Mouse (Mus musculus) heart, adult 2 months (tissue): Measurements from ENCODE around the gene Cmtm3. TPM values are rescaled to one million over a fixed set of nuclear protein-coding genes. Genes with fewer than 3 reads are reported as not detected.
A peak's percentile ranks its signal among the peaks of the same experiment; 100 is the strongest.

Experiments
- DNase-seq, 2 experiments: peaks; one replicate each; pipeline ENCODE4 v3.0.0; 2021
- H3K27ac ChIP-seq: fragments of 200-600 bp; 2 replicates; pipeline ENCODE4 v1.8.1; 2022
- H3K27me3 ChIP-seq: fragments of 200-500 bp; 2 replicates; pipeline ENCODE4 v1.6.1; 2012; ENCODE audit warnings: mild to moderate bottlenecking, low read length, inconsistent platforms, mixed read lengths; ENCODE audit not compliant: control insufficient read depth, insufficient read depth
- H3K36me3 ChIP-seq: fragments of 200-500 bp; 2 replicates; pipeline ENCODE4 v1.6.1; 2012; ENCODE audit warnings: low read length, inconsistent platforms; ENCODE audit not compliant: control insufficient read depth, insufficient read depth
- H3K4me1 ChIP-seq: fragments of 200-500 bp; 2 replicates; pipeline ENCODE4 v1.6.1; 2011; ENCODE audit warnings: low read length; ENCODE audit not compliant: control insufficient read depth, insufficient read depth
- H3K4me3 ChIP-seq: fragments of 200-600 bp; 2 replicates; pipeline ENCODE4 v1.8.1; 2022
- H3K79me2 ChIP-seq: fragments of 200-500 bp; replicated peaks from 2 replicates; pipeline ENCODE4 v1.6.1; 2012; ENCODE audit warnings: mild to moderate bottlenecking, inconsistent platforms, low read length, moderate library complexity, mixed read lengths; ENCODE audit not compliant: control insufficient read depth, insufficient read depth
- H3K9ac ChIP-seq: fragments of 200-500 bp; 2 replicates; pipeline ENCODE4 v1.6.1; 2012; ENCODE audit warnings: low read depth, mild to moderate bottlenecking, control low read depth, inconsistent platforms, low read length, mixed read lengths
- CTCF ChIP-seq: fragments of 200-600 bp; IDR thresholded peaks from 2 replicates; pipeline ENCODE4 v1.8.1; 2022; ENCODE audit warnings: antibody characterized with exemption, mild to moderate bottlenecking, moderate library complexity
- EP300 ChIP-seq: fragments of 200-500 bp; IDR thresholded peaks from 2 replicates; pipeline ENCODE4 v1.6.1; 2011; ENCODE audit warnings: low read depth, low read length, control low read depth; ENCODE audit not compliant: insufficient read depth
- POLR2A ChIP-seq: fragments of 200-500 bp; IDR thresholded peaks from 2 replicates; pipeline ENCODE4 v1.6.1; 2011; ENCODE audit warnings: mild to moderate bottlenecking, low read depth, low read length, control low read depth; ENCODE audit not compliant: insufficient read depth
- WGBS: fragments of 180-500 bp; shearing (Covaris S2); methylation state at CpG from one replicate; pipeline ENCODE4 v1.1.7; 2018; 5-methylcytosine and 5-hydroxymethylcytosine counted together
- intact Hi-C: fragments of 180-260 bp; cut with DNase I; formaldehyde crosslinking; loops from one replicate; pipeline ENCODE4 v1.15.1; 2025
- polyA plus RNA-seq: library from polyadenylated mRNA; depleted of rRNA; stranded (reverse); fragments of >200 nt; gene quantifications from 2 replicates; pipeline ENCODE4 v1.2.3, GENCODE M21; 2012
- total RNA-seq, 2 experiments: library from RNA; stranded (reverse); gene quantifications; 2 replicates each; pipeline ENCODE4 v1.2.3; 2021

The Cmtm3 gene
- total and polyA plus RNA-seq, 3 experiments: 10.5 to 44.1 (median 16.4) TPM

- H3K27me3 ChIP-seq: no peaks in the 10 kb centered on the region
- H3K4me3 ChIP-seq: no peak overlapping the region
- no peak for DNase-seq
- H3K9ac ChIP-seq: no peak overlapping the region
- TF ChIP-seq CTCF (no peak), POLR2A (no peak), EP300 (no peak)
- no peaks in the 10 kb centered on the region for H3K36me3 ChIP-seq
- H3K4me1 ChIP-seq: peaks cover 2% of the 10 kb centered on the region
- no peaks in the 10 kb centered on the region for H3K79me2 ChIP-seq
- H3K27ac ChIP-seq: no peak overlapping the region
- intact Hi-C loops: loop anchor here (10.0 kb wide), 1 partner anchor 232 kb away; the partner anchor contains the start of gene Cdh5
- WGBS: 88% methylated on average over 1 of the region's 1 CpGs
Measured at GRCm38 (mm10) chr8:104336806-104337205, 2.4 kb upstream of the Cmtm3 start.

GRCm38 (mm10) chr8:104337890-104338289 is 1.3 kb upstream of the Cmtm3 start:
- H3K4me3 ChIP-seq: no peak overlapping the region
- H3K27ac ChIP-seq: no peak overlapping the region
- WGBS: 64% methylated on average over 3 of the region's 3 CpGs
- TF ChIP-seq CTCF (peak; percentile 32), EP300 (no peak)
- no peaks in the 10 kb centered on the region for H3K27me3 ChIP-seq
- no peak overlapping the region for H3K9ac ChIP-seq
- no peak for DNase-seq
- H3K79me2 ChIP-seq: no peaks in the 10 kb centered on the region
- H3K36me3 ChIP-seq: no peaks in the 10 kb centered on the region
- peaks cover 2% of the 10 kb centered on the region for H3K4me1 ChIP-seq
- intact Hi-C loops: loop anchor here (10.0 kb wide), 1 partner anchor 233 kb away; the partner anchor contains the start of gene Cdh5

- Histone ChIP-seq H3K79me2 (no peaks in the 10 kb centered on the region), H3K4me1 (peaks cover 2% of the 10 kb centered on the region; the same call in 1 of the 2 replicates), H3K4me3 (peak overlapping the region; percentile 77), H3K9ac (peak overlapping the region; percentile 76), H3K27ac (peak overlapping the region; percentile 97), H3K27me3 (no peaks in the 10 kb centered on the region), H3K36me3 (no peaks in the 10 kb centered on the region)
- WGBS: 5% methylated on average over 6 of the region's 6 CpGs
- DNase-seq: peak in 1 of 2 experiments; percentile 23
- no peak for TF ChIP-seq EP300
- TF ChIP-seq POLR2A: no peak
- TF ChIP-seq CTCF: no peak
- intact Hi-C loops: loop anchor here (1.0 to 10.0 kb wide), 4 partner anchors 27 to 235 kb away; partner anchors contain the start of genes Car7, Cdh5 and Nae1
Measured at GRCm38 (mm10) chr8:104339983-104340232, 698 bp downstream of the Cmtm3 start.

GRCm38 (mm10) chr8:104340233-104341105 is 1.3 kb downstream of the Cmtm3 start:
- DNase-seq: peak; percentile 85 to 87
- H3K4me3 ChIP-seq: peak overlapping the region; percentile 77
- H3K4me1 ChIP-seq: peaks cover 2% of the 10 kb centered on the region; the same call in 1 of the 2 replicates
- WGBS: under 1% methylated on average over 48 of the region's 54 CpGs
- H3K79me2 ChIP-seq: no peaks in the 10 kb centered on the region
- H3K27me3 ChIP-seq: no peaks in the 10 kb centered on the region
- 0 out of 2 replicates have a peak, but pooled peaks have one; percentile 23 for TF ChIP-seq EP300
- peak; percentile 86 for TF ChIP-seq CTCF
- peak; percentile 70 for TF ChIP-seq POLR2A
- peak overlapping the region; percentile 97 for H3K27ac ChIP-seq
- H3K9ac ChIP-seq: peak overlapping the region; percentile 76
- no peaks in the 10 kb centered on the region for H3K36me3 ChIP-seq
- intact Hi-C loops: loop anchor here (1.0 to 5.0 kb wide), 4 partner anchors 27 to 193 kb away; partner anchors contain the start of genes Car7, Nae1 and Tk2

GRCm38 (mm10) chr8:104341106-104341561 is 1.9 kb downstream of the Cmtm3 start:
- H3K9ac ChIP-seq: peak overlapping the region; percentile 76
- H3K79me2 ChIP-seq: no peaks in the 10 kb centered on the region
- no peaks in the 10 kb centered on the region for H3K27me3 ChIP-seq
- no peaks in the 10 kb centered on the region for H3K36me3 ChIP-seq
- intact Hi-C loops: loop anchor here (1.0 to 5.0 kb wide), 3 partner anchors 93 to 194 kb away; partner anchors contain the start of genes Car7, Nae1 and Tk2
- WGBS: 5% methylated on average over 24 of the region's 24 CpGs
- TF ChIP-seq CTCF: no peak
- TF ChIP-seq POLR2A: peak; percentile 69
- TF ChIP-seq EP300: peak; percentile 69; the same call in 1 of the 2 replicates
- peak overlapping the region; percentile 77 for H3K4me3 ChIP-seq
- H3K27ac ChIP-seq: peak overlapping the region; percentile 97
- peaks cover 2% of the 10 kb centered on the region; the same call in 1 of the 2 replicates for H3K4me1 ChIP-seq
- peak; percentile 82 to 84 for DNase-seq
